Mouse (Mus musculus) midbrain, postnatal 0 days (tissue): ENCODE data around the gene Antxr1. TPM values are rescaled to one million over a fixed set of nuclear protein-coding genes. Genes with fewer than 3 reads are reported as not detected.

Source experiments
- ATAC-seq: fragments of 200-750 bp; cut with Nextera tagmentation; 2 replicates; pipeline ENCODE4 v1.8.0; 2017; ENCODE audit warnings: moderate number of reproducible peaks, mild to moderate bottlenecking, moderate TSS enrichment, moderate library complexity; ENCODE audit not compliant: low FRiP score
- DNase-seq: peaks from one replicate; pipeline ENCODE4 v3.0.0-alpha.2; 2015; ENCODE audit warnings: low spot score
- H3K27ac ChIP-seq: fragments of 300-500 bp; sonication (generic); 2 replicates; pipeline ENCODE4 v1.5.1; 2014; ENCODE audit warnings: low read depth, mild to moderate bottlenecking, low read length, mixed read lengths
- H3K27me3 ChIP-seq: fragments of 300-500 bp; sonication (generic); 2 replicates; pipeline ENCODE4 v1.6.1; 2014; ENCODE audit warnings: low read length, control low read depth, mixed read lengths; ENCODE audit not compliant: insufficient read depth
- H3K36me3 ChIP-seq: fragments of 300-500 bp; sonication (generic); 2 replicates; pipeline ENCODE4 v1.6.1; 2014; ENCODE audit warnings: low read length, control low read depth, mixed read lengths; ENCODE audit not compliant: insufficient read depth
- H3K4me1 ChIP-seq: fragments of 300-500 bp; sonication (generic); 2 replicates; pipeline ENCODE4 v1.6.1; 2014; ENCODE audit warnings: mild to moderate bottlenecking, control low read depth, antibody characterized with exemption, low read length, mixed read lengths; ENCODE audit not compliant: insufficient read depth
- H3K4me2 ChIP-seq: fragments of 300-500 bp; sonication (generic); 2 replicates; pipeline ENCODE4 v1.6.1; 2014; ENCODE audit warnings: low read depth, mild to moderate bottlenecking, low read length, mixed read lengths; ENCODE audit not compliant: poor library complexity, severe bottlenecking
- H3K4me3 ChIP-seq: fragments of 300-500 bp; sonication (generic); 2 replicates; pipeline ENCODE4 v1.5.1; 2014; ENCODE audit warnings: low read depth, mild to moderate bottlenecking, low read length, moderate library complexity
- H3K9ac ChIP-seq: fragments of 300-500 bp; sonication (generic); replicated peaks from 2 replicates; pipeline ENCODE4 v1.6.1; 2014; ENCODE audit warnings: mild to moderate bottlenecking, low read length, moderate library complexity, mixed read lengths; ENCODE audit not compliant: poor library complexity, severe bottlenecking
- H3K9me3 ChIP-seq: fragments of 300-500 bp; sonication (generic); 2 replicates; pipeline ENCODE4 v1.6.1; 2016; ENCODE audit warnings: low read length, control low read depth
- CTCF ChIP-seq: IDR thresholded peaks from 2 replicates; pipeline ENCODE4 v1.5.1; 2016; ENCODE audit warnings: antibody characterized with exemption, mild to moderate bottlenecking
- WGBS: fragments of 180-500 bp; shearing (Covaris S2); extraction: QIAGEN DNeasy Blood & Tissue Kit; methylation state at CpG from one replicate; pipeline ENCODE4 v1.1.7; 2014; 5-methylcytosine and 5-hydroxymethylcytosine counted together
- polyA plus RNA-seq: library from polyadenylated mRNA; unstranded; fragments of >200 nt; fragmentation: Nextera tagmentation; extraction: Ambion mirVana; gene quantifications from 2 replicates; pipeline ENCODE4 v1.2.1, GENCODE M21; 2015
- total RNA-seq: library from RNA; depleted of rRNA; stranded (reverse); fragments of >200 nt; gene quantifications from 2 replicates; pipeline ENCODE4 v1.2.3, GENCODE M21; 2014

Antxr1 gene
- total and polyA plus RNA-seq, 2 experiments from 2014 or later: 2.9 to 13.1 TPM

- no peak for TF ChIP-seq CTCF
- DNase-seq: no peak
Measured at GRCm38 (mm10) chr6:87250701-87251100, 84.9 kb downstream of the Antxr1 start.

GRCm38 (mm10) chr6:87248226-87248834 is 87.3 kb downstream of the Antxr1 start:
- H3K4me3 ChIP-seq: no peak overlapping the region
- H3K27ac ChIP-seq: no peak overlapping the region
- H3K4me1 ChIP-seq: no peaks in the 10 kb centered on the region
- no peak overlapping the region for H3K4me2 ChIP-seq
- 85% methylated on average over 9 of the region's 9 CpGs for WGBS
- H3K9ac ChIP-seq: no peak overlapping the region
- H3K27me3 ChIP-seq: no peaks in the 10 kb centered on the region
- no peak for DNase-seq
- no peak for ATAC-seq
- no peaks in the 10 kb centered on the region for H3K36me3 ChIP-seq
- TF ChIP-seq CTCF: no peak
- H3K9me3 ChIP-seq: no peaks in the 10 kb centered on the region

More at GRCm38 (mm10) chr6:87250701-87251100, 84.9 kb downstream of the Antxr1 start:
- 83% methylated on average over 3 of the region's 3 CpGs for WGBS
- H3K4me3 ChIP-seq: no peak overlapping the region
- H3K4me2 ChIP-seq: no peak overlapping the region
- H3K9ac ChIP-seq: no peak overlapping the region
- no peaks in the 10 kb centered on the region for H3K4me1 ChIP-seq
- H3K27ac ChIP-seq: no peak overlapping the region
- H3K27me3 ChIP-seq: no peaks in the 10 kb centered on the region
- no peaks in the 10 kb centered on the region for H3K9me3 ChIP-seq
- ATAC-seq: no peak
- no peaks in the 10 kb centered on the region for H3K36me3 ChIP-seq

- ATAC-seq: no peak
Measured at GRCm38 (mm10) chr6:87244117-87245100, 91.2 kb downstream of the Antxr1 start.

GRCm38 (mm10) chr6:87237260-87237659 is 98.4 kb downstream of the Antxr1 start:
- Histone ChIP-seq H3K4me2 (no peak overlapping the region), H3K4me3 (no peak overlapping the region), H3K9ac (no peak overlapping the region), H3K27me3 (no peaks in the 10 kb centered on the region), H3K27ac (no peak overlapping the region), H3K4me1 (no peaks in the 10 kb centered on the region), H3K36me3 (0 out of 2 replicates have a peak, but pooled peaks cover 5% of the 10 kb centered on the region), H3K9me3 (no peaks in the 10 kb centered on the region)
- TF ChIP-seq CTCF: no peak
- ATAC-seq (no peak), DNase-seq (no peak)
- WGBS: 78% methylated on average over 4 of the region's 4 CpGs

More at GRCm38 (mm10) chr6:87244117-87245100, 91.2 kb downstream of the Antxr1 start:
- 0 out of 2 replicates have a peak, but pooled peaks cover 2% of the 10 kb centered on the region for H3K36me3 ChIP-seq
- no peaks in the 10 kb centered on the region for H3K27me3 ChIP-seq
- no peak overlapping the region for H3K4me3 ChIP-seq
- H3K27ac ChIP-seq: no peak overlapping the region
- H3K4me2 ChIP-seq: no peak overlapping the region
- no peak overlapping the region for H3K9ac ChIP-seq
- H3K9me3 ChIP-seq: no peaks in the 10 kb centered on the region
- no peak for TF ChIP-seq CTCF
- 62% methylated on average over 9 of the region's 9 CpGs for WGBS
- no peaks in the 10 kb centered on the region for H3K4me1 ChIP-seq
- DNase-seq: no peak

- 0 out of 2 replicates have a peak, but pooled peaks cover 5% of the 10 kb centered on the region for H3K36me3 ChIP-seq
- H3K4me2 ChIP-seq: no peak overlapping the region
- no peaks in the 10 kb centered on the region for H3K4me1 ChIP-seq
- H3K9ac ChIP-seq: no peak overlapping the region
- no peaks in the 10 kb centered on the region for H3K27me3 ChIP-seq
- no peak overlapping the region for H3K4me3 ChIP-seq
- ATAC-seq (no peak), DNase-seq (no peak)
- no peak overlapping the region for H3K27ac ChIP-seq
- TF ChIP-seq CTCF: peak; percentile 38
- H3K9me3 ChIP-seq: no peaks in the 10 kb centered on the region
- 58% methylated on average over 8 of the region's 8 CpGs for WGBS
Measured at GRCm38 (mm10) chr6:87236061-87236460, 99.6 kb downstream of the Antxr1 start.

GRCm38 (mm10) chr6:87233111-87233510 is 102.5 kb downstream of the Antxr1 start:
- DNase-seq (no peak), ATAC-seq (no peak)
- Histone ChIP-seq H3K4me2 (no peak overlapping the region), H3K27ac (no peak overlapping the region), H3K36me3 (0 out of 2 replicates have a peak, but pooled peaks cover 3% of the 10 kb centered on the region), H3K9ac (no peak overlapping the region), H3K9me3 (no peaks in the 10 kb centered on the region), H3K27me3 (no peaks in the 10 kb centered on the region), H3K4me3 (no peak overlapping the region), H3K4me1 (no peaks in the 10 kb centered on the region)
- no peak for TF ChIP-seq CTCF
- WGBS: 86% methylated on average over 4 of the region's 4 CpGs
